Mouse (Mus musculus) G1E (cell line): ENCODE data around the gene Zfp184. TPM values are rescaled to one million over a fixed set of nuclear protein-coding genes. Genes with fewer than 3 reads are reported as not detected.
A peak's percentile ranks its signal among the peaks of the same experiment; 100 is the strongest.
"Not testable (repeated sequence)": the region's sequence is repeated elsewhere in the genome, so short reads cannot be mapped to it uniquely, and the experiment has no call there.

Experiments used
- ATAC-seq: 2 replicates; pipeline ENCODE4 v1.8.0; 2016; ENCODE audit warnings: mild to moderate bottlenecking; ENCODE audit not compliant: insufficient number of reproducible peaks, poor library complexity, low FRiP score, severe bottlenecking; ENCODE audit errors: extremely low read depth
- DNase-seq: peaks from one replicate; pipeline ENCODE4 v3.0.0; 2012; ENCODE audit warnings: low spot score
- H3K27me3 ChIP-seq: 2 replicates; pipeline ENCODE4 v1.6.1; 2012; ENCODE audit warnings: mild to moderate bottlenecking, low read length, inconsistent platforms; ENCODE audit not compliant: insufficient read depth
- H3K36me3 ChIP-seq: replicated peaks from 2 replicates; pipeline ENCODE3; 2012; ENCODE audit warnings: mild to moderate bottlenecking, inconsistent platforms
- H3K4me1 ChIP-seq: 2 replicates; pipeline ENCODE4 v1.6.1; 2012; ENCODE audit warnings: low read depth, low read length, inconsistent platforms, mixed read lengths; ENCODE audit not compliant: insufficient read depth
- H3K4me3 ChIP-seq: 2 replicates; pipeline ENCODE4 v1.5.1; 2012; ENCODE audit warnings: low read depth, mild to moderate bottlenecking, inconsistent platforms, low read length, moderate library complexity, mixed read lengths
- H3K9me3 ChIP-seq: replicated peaks from 2 replicates; pipeline ENCODE4 v1.6.1; 2012; ENCODE audit warnings: inconsistent platforms
- CTCF ChIP-seq: IDR thresholded peaks from 2 replicates; pipeline ENCODE4 v1.5.1; 2012; ENCODE audit warnings: low read depth, low read length, inconsistent platforms, mixed read lengths
- GATA1 ChIP-seq: IDR thresholded peaks from 2 replicates; pipeline ENCODE4 v1.6.1; 2012; ENCODE audit warnings: borderline replicate concordance, low read length, inconsistent platforms, mixed read lengths
- GATA2 ChIP-seq: IDR thresholded peaks from 2 replicates; pipeline ENCODE4 v1.6.1; 2012; ENCODE audit warnings: low read depth, low read length, inconsistent platforms, borderline replicate concordance
- POLR2AphosphoS5 ChIP-seq: IDR thresholded peaks from 2 replicates; pipeline ENCODE4 v1.6.1; 2012; ENCODE audit warnings: low read depth, low read length, inconsistent platforms; ENCODE audit not compliant: insufficient replicate concordance
- TAL1 ChIP-seq: conservative IDR thresholded peaks from 2 replicates; pipeline ENCODE4 v1.6.1; 2012; ENCODE audit warnings: low read depth, low read length, inconsistent platforms, mixed read lengths
- polyA plus RNA-seq: library from polyadenylated mRNA; stranded (reverse); fragments of >175 nt; gene quantifications from 2 replicates; pipeline ENCODE4 v1.2.3, GENCODE M21; 2012
- total RNA-seq, 2 experiments: library from RNA; stranded (forward) in 1 of 2; stranded (reverse) in 1 of 2; fragments of 200-1000 nt in 1 of 2; fragments of >200 nt in 1 of 2; fragmentation: Nextera tagmentation in 1 of 2; gene quantifications; 2 replicates each; pipeline ENCODE4 v1.2.3; 2014 to 2017

Gene Zfp184
- total RNA-seq (2014; fragmentation: Nextera tagmentation) (10.4 and 20.1 TPM in 2 replicates), total RNA-seq (2017) (2.2 and 3.6 TPM in 2 replicates), polyA plus RNA-seq (0.20 and 0.26 TPM in 2 replicates)

- peak; percentile 47 for DNase-seq
- peaks cover 18% of the 10 kb centered on the region for H3K4me1 ChIP-seq
- peaks cover 3% of the 10 kb centered on the region; the same call in 1 of the 2 replicates for H3K27me3 ChIP-seq
- peak; percentile 38; the same call in 1 of the 2 replicates for ATAC-seq
- no peak for TF ChIP-seq CTCF
- no peak for TF ChIP-seq GATA2
- TF ChIP-seq GATA1 = no peak
- TF ChIP-seq TAL1 = no peak
- TF ChIP-seq POLR2AphosphoS5 = no peak
- peak within 1 kb of the TSS; percentile 89 for H3K4me3 ChIP-seq
- no peaks in the 10 kb centered on the region for H3K9me3 ChIP-seq
- peaks cover 1% of the 10 kb centered on the region for H3K36me3 ChIP-seq
These were observed at the start of gene Zfp184 for GRCm38 (mm10) chr13:21944926-21945740. Gene Zfp184 (plus strand): TSS chr13:21945094.

- no peak for ATAC-seq
- no peak for DNase-seq
- H3K9me3 ChIP-seq = peaks cover 4% of the 10 kb centered on the region
- H3K4me3 ChIP-seq = no peak overlapping the region; the same call in 1 of the 2 replicates
- TF ChIP-seq GATA2 (no peak), CTCF (no peak), POLR2AphosphoS5 (no peak), TAL1 (no peak), GATA1 (no peak)
- peaks cover 6% of the 10 kb centered on the region for H3K4me1 ChIP-seq
- H3K36me3 ChIP-seq = no peaks in the 10 kb centered on the region
- peaks cover 14% of the 10 kb centered on the region for H3K27me3 ChIP-seq
These were observed 48.2 kb upstream of the Zfp184 start for GRCm38 (mm10) chr13:21896549-21897244.

DNA sequence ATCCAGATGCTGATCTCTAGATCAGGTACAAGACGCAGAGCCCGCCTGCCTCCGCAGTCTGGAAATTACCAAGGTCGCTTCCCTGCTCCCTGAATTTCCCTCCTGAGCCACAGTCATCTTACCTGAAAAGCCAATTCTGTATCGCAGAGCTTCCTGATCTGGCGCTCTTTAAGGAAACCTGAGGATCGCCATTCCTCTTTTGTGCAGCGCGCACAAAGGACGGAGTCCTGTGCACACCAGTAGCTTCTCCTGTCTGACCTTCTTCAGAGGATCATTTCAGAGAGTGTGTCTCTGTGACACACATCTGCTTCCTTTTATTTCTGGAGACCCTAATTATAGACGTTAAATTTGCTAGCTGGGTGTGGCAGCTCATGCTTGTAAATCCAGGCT is 47.7 kb upstream of the Zfp184 start:
- DNase-seq (no peak), ATAC-seq (no peak)
- no peak overlapping the region; the same call in 1 of the 2 replicates for H3K4me3 ChIP-seq

DNA sequence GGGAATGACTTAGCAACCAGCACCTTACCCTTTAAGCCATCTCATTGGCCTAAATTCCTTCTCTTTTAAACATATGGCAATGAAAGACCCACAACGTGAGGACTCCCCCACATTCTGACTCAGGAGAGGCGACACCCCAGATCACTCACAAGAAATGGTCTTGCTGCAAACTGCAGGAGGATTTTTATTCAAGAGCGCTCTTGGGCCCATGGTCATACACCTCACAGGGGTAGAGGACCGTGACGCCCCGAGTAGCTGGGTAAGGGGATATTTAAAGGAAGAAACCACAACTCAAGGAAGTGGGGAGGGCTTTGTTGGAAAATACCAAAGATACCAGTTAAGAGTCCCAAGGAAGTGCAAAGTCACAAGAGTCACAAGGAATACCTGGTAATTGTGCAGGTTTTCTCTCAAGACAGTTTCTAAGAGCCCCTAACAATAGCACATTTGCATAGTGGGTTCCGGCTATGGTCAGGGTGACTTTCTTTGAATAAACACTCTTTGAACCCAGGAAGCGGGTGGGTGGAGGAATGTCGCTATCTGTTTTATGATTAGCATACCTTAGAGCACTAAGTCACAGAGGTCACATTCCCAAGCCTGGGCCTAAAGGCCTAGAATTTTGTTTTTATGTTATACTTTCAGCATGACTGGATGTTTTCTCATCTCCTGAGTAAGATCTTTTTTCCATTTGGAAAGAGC is 43.9 kb upstream of the Zfp184 start:
- ATAC-seq = not testable (repeated sequence)

More for the DNA sequence above, 47.7 kb upstream of the Zfp184 start:
- no peaks in the 10 kb centered on the region for H3K36me3 ChIP-seq
- peaks cover 14% of the 10 kb centered on the region for H3K27me3 ChIP-seq
- H3K9me3 ChIP-seq = peaks cover 4% of the 10 kb centered on the region
- TF ChIP-seq GATA1 = no peak
- TF ChIP-seq CTCF = no peak
- TF ChIP-seq POLR2AphosphoS5 = no peak
- TF ChIP-seq TAL1 = no peak
- TF ChIP-seq GATA2 = no peak
- H3K4me1 ChIP-seq = peaks cover 6% of the 10 kb centered on the region

GRCm38 (mm10) chr13:21903500-21903899 is 41.4 kb upstream of the Zfp184 start:
- TF ChIP-seq POLR2AphosphoS5 (no peak), GATA1 (no peak), GATA2 (no peak), CTCF (no peak), TAL1 (no peak)
- Histone ChIP-seq H3K27me3 (peaks cover 8% of the 10 kb centered on the region), H3K36me3 (no peaks in the 10 kb centered on the region), H3K9me3 (peaks cover 4% of the 10 kb centered on the region), H3K4me3 (no peak overlapping the region), H3K4me1 (peaks cover 33% of the 10 kb centered on the region)
- no peak for ATAC-seq
- no peak for DNase-seq

More for the DNA sequence above, 43.9 kb upstream of the Zfp184 start:
- H3K9me3 ChIP-seq, H3K4me3 ChIP-seq, H3K36me3 ChIP-seq, DNase-seq: not testable (repeated sequence)
- Histone ChIP-seq H3K4me1 (peaks cover 25% of the 10 kb centered on the region), H3K27me3 (peaks cover 20% of the 10 kb centered on the region)

GRCm38 (mm10) chr13:21904090-21904489 is 40.8 kb upstream of the Zfp184 start:
- ATAC-seq = not testable (repeated sequence)

More at GRCm38 (mm10) chr13:21904090-21904489, 40.8 kb upstream of the Zfp184 start:
- not testable (repeated sequence) for DNase-seq, H3K9me3 ChIP-seq, H3K4me3 ChIP-seq, H3K36me3 ChIP-seq, H3K27me3 ChIP-seq
- H3K4me1 ChIP-seq = peaks cover 33% of the 10 kb centered on the region
